Mouse (Mus musculus) urinary bladder, postnatal 14 days (tissue): Measurements from ENCODE around the gene 1700010B08Rik.

Experiments used
- DNase-seq: peaks from one replicate; pipeline ENCODE4 v3.0.0; 2021; ENCODE audit warnings: low spot score

Gene 1700010B08Rik

DNA sequence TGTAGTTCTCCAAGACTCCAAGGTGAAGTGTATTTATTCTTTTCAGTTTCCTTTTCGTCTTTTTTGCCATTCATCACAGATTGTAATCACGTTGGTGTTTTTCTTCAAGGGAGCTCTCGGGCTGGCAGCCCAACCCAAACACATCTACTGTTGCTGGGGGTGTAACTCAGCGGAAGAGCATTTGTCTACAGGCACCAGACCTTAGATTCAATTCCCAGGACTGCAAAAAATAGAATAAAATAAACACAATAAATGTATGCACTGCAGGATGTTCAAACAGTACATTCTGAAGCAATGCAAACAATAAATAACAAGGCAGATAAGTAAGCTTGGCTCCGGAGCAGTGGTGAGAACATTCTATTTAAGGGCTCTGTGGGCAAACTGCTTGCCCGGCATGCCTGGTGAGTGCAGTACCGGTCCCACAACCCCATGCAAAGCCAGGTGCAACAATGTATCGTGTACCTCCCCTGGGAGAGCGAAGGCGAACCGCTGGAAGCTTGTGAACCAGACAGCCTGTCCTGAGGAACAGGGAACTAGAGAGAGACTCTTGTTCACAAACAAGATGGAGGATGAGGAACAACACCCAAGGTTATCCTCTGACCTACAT, 3.1 kb downstream of the 1700010B08Rik start:
- no peak for DNase-seq

DNA sequence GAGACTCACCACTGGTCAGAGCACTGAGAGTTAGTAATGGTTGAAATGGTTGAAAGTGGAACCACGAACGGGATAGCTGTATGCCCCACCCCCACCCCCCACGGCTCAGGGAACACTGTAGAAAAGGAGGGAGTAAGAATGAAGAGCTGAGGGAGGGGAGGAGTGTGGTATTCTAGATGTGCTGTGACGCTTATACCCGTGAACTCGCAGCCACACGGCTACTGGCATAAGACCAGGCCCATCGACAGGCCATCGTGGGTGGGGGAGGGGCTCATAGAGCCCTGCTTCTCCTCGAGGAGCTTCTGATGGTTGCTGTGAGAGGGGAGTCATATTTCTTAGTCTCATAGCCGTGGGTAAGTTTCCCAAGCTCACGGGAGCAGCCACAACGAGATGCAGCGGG, 5.2 kb downstream of the 1700010B08Rik start:
- DNase-seq: no peak

- DNase-seq: no peak
These were observed 6.0 kb downstream of the 1700010B08Rik start for GRCm38 (mm10) chr2:173724940-173725807.

- DNase-seq: no peak
These were observed 6.6 kb downstream of the 1700010B08Rik start for GRCm38 (mm10) chr2:173725819-173726218.

DNA sequence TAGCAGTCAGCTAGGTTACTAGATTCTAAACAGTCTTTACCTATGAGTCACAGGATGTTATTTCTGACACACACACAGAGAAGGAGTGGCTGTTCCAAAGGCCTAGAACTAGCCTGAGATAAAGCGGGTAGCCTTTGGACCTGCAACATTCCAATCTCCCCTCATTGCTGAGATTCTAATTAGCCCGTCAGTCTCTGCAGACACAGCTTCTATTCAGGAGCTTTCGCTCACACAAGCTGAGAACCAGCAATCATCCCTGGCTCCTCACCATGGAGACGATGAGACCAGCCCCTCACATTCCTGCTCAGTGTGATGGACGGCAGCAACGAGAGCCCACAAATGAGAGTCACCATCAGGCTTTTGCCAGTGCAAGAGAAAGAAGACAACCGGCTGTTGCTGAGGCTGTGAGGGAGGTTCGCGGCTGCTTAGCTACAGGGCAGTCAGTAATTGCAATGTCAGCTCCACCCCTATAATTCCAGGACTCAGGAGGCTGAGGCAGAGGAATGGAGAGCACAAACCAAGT, 11.3 kb downstream of the 1700010B08Rik start:
- peak; percentile 23 for DNase-seq

- no peak for DNase-seq
These were observed 15.2 kb downstream of the 1700010B08Rik start for GRCm38 (mm10) chr2:173734426-173734825.

DNA sequence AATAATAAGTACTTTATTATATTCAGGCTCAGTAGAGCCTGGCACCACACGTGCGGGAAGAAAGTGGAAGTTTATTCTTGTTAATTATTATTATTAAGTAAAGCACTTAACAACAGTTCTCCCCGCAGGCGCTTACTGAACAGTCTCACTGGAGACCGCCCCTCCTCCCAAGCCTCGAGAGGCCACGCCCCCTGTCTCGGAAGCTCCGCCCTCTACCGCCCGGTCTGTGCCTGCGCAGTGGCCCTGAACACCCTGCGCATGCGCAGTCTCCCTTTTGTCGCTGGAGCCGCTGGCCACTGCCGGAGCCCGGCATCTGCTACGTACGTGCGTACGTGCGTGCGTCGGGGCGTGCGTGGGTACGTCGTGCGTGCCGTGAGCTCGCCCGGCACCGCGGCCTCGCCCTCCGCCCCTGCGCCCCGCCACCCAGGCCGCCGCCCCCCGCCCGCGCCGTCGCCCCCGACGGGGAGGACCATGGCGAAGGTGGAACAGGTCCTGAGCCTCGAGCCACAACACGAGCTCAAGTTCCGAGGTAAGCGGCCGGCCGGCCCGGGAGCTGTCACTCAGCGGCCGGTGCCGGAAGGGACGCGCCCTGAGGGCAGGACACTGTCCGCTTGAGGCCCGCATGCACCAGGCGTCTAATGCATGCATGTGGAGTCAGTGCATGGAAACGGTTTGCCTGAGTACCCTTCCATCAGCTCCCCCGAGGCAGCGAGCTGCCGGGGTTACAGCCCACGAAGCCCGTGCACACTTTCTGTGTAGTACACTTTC, 18.2 kb downstream of the 1700010B08Rik start, which contains the start of gene Vapb:
Vapb (plus strand) TSS at position 290 of the 768 bp plus-strand sequence.
- peak; percentile 100 for DNase-seq

GRCm38 (mm10) chr2:173738232-173738631, 19.0 kb downstream of the 1700010B08Rik start:
- DNase-seq: no peak

DNA sequence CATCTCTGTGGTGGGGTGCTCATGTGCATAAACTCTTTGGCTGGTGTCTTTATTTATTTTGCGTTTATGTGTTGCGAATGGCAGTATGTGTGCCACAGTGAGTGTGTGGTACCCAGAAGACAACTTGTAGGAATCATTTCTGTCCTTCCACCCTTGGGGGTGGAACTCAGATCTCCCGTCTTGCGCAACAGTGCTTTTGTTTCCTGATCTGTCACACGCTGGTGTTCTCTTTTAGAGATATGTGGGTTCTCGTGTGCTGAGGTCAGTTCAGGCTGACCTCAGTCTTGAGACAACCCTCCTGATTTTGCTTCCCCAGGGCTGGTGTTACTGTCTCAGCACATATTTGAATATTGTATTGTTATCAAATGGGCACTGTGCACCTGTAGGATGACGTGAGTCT, 19.9 kb downstream of the 1700010B08Rik start:
- no peak for DNase-seq

- DNase-seq: no peak
These were observed 22.9 kb downstream of the 1700010B08Rik start for GRCm38 (mm10) chr2:173742090-173742489.

DNA sequence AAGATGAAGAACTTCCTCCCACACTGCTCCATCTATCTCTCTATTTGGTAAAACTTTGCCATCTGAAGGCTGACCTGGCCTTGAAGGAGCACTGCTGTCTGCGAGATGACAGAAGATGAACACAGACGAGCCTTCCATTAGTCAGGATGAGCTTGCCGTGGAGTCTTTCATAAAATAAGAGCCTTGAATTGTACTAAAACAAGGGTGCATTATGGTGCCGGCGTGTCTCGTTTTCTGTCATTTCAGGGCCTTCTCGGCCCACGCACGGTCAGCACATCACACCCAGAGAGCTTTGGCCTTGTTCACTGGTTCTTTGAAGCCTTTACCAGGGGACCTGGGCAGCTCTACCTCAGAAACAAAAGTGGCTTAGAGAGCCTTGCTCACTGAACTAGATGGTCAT, 23.5 kb downstream of the 1700010B08Rik start:
- no peak for DNase-seq

GRCm38 (mm10) chr2:173744070-173744815, 25.0 kb downstream of the 1700010B08Rik start:
- peak; percentile 38 for DNase-seq

DNA sequence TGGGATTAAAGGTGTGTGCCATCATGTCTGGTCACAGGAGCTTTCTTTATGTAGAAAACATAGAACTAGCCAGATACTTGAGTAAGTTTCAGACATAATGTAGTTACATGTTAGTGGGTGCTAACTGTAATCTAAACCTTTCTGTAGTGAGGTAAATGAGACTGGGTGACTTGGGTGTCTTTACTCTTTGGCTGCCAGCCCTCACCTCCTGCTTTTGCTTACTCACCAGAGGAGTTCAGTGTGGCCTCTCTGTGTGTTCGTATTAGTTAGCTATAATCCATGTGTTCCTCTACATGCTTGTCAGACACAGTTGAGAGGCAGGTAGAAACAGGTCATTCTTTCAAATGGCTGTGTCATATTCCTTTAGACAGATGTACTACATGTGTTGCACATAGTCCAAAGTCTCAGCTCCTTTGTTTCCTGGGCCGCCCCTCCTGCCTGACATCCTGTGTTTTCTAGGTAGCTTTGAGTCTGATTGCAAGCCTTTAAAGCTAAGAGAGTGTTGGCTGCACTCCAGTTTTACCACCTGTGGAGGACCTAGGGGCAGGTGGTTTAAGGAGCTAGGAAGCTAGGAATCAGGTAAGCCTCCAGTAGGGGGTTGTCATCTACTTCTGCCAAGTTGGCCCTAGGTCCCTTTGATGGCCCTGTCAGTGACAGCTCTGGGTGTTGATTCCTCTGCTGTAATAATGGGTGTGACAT, 29.9 kb downstream of the 1700010B08Rik start:
- no peak for DNase-seq

- no peak for DNase-seq
These were observed 36.4 kb downstream of the 1700010B08Rik start for GRCm38 (mm10) chr2:173755433-173756144.

- DNase-seq: no peak
These were observed 38.5 kb downstream of the 1700010B08Rik start for GRCm38 (mm10) chr2:173757624-173758155.

- DNase-seq: no peak
These were observed 41.4 kb downstream of the 1700010B08Rik start for GRCm38 (mm10) chr2:173760607-173761006.

DNA sequence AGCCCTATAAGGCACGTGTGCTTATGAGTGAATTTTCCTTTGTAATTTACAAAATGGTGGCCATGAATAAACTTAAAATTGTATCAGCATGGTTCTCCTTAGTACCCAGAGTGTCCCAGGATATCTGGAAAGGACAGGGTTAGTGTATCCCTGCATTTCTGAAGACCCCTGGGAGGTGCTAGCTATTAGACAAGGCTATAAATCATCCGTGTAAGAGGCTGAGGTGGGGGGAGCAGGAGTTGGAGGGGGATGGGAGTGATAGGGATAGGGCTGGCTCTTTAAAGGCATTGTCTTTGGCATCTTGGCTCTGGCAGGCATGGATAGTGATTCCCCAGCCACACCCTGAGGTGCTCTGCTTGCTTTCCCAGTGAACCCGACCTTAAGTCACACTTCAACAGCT, 45.4 kb downstream of the 1700010B08Rik start:
- no peak for DNase-seq

DNA sequence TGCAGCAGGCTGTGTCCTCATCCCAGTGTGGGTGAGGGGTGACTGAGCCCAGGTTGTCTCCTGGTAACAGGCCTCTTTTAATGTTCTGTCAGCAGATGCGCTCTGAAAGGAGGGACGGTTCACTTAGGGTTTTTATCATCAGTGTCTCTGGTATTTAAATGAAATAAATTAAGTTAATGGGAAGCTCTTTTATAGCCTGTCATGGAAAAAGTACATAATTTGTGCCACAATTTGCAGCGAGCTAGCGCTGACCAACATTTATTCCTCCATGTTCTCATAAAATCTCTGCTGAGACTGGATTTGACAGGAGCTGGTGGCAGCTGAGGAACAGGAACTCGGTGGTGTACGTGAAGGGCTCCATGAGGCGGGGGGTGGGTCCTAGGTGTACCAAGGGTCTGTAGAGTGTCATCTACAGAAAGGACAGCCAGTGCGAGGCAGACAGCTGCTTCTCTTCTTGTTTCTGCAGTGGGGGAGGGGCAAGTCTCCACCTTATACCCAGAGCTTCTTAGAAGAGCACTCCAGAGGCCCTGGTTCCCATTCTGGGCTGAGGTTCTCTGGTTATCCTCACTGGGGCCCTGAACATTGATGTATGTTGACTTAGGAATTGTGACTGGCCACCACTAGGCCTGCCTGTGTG, 48.9 kb downstream of the 1700010B08Rik start:
- DNase-seq: no peak

GRCm38 (mm10) chr2:173769183-173769582, 50.0 kb downstream of the 1700010B08Rik start:
- DNase-seq: no peak

GRCm38 (mm10) chr2:173770620-173771019, 51.4 kb downstream of the 1700010B08Rik start:
- no peak for DNase-seq
